Mouse (Mus musculus) kidney, postnatal 36 days (tissue): ENCODE data around the gene Fbxo48.

Experiments used
- DNase-seq, 2 experiments: peaks; one replicate each; pipeline ENCODE4 v3.0.0; 2021 to 2022; ENCODE audit warnings: mixed read lengths in 2 of 2

Fbxo48 gene

GRCm38 (mm10) chr11:16973086-16973485 is 21.9 kb downstream of the Fbxo48 start:
- no peak for DNase-seq

- peak; percentile 8 to 36 for DNase-seq
Observed at GRCm38 (mm10) chr11:16976937-16977336, 25.8 kb downstream of the Fbxo48 start.

- DNase-seq, result no peak
Observed at GRCm38 (mm10) chr11:16977611-16978010, 26.4 kb downstream of the Fbxo48 start.

- DNase-seq, result peak in 1 of 2 experiments; percentile 15
Observed at GRCm38 (mm10) chr11:16978161-16978707, 27.1 kb downstream of the Fbxo48 start.

GRCm38 (mm10) chr11:16986550-16987187 is 35.5 kb downstream of the Fbxo48 start:
- DNase-seq, result no peak

GRCm38 (mm10) chr11:16987745-16988328 is 36.7 kb downstream of the Fbxo48 start:
- no peak for DNase-seq

- no peak for DNase-seq
Observed at GRCm38 (mm10) chr11:16989885-16990284, 38.7 kb downstream of the Fbxo48 start.

- DNase-seq, result no peak
Observed at GRCm38 (mm10) chr11:16992880-16993279, 41.7 kb downstream of the Fbxo48 start.

GRCm38 (mm10) chr11:16996818-16997217 is 45.6 kb downstream of the Fbxo48 start:
- DNase-seq, result no peak

GRCm38 (mm10) chr11:16997465-16997864 is 46.3 kb downstream of the Fbxo48 start:
- DNase-seq, result no peak

- no peak for DNase-seq
Observed at GRCm38 (mm10) chr11:16999387-16999786, 48.2 kb downstream of the Fbxo48 start.

GRCm38 (mm10) chr11:16999933-17000332 is 48.8 kb downstream of the Fbxo48 start:
- no peak for DNase-seq

- peak in 1 of 2 experiments; percentile 2 for DNase-seq
Observed at GRCm38 (mm10) chr11:17000353-17001334, 49.5 kb downstream of the Fbxo48 start.

GRCm38 (mm10) chr11:17002739-17003373 is 51.7 kb downstream of the Fbxo48 start:
- DNase-seq, result no peak

GRCm38 (mm10) chr11:17003757-17004156 is 52.6 kb downstream of the Fbxo48 start:
- no peak for DNase-seq
